Mouse (Mus musculus) liver, embryonic 11.5 days (tissue): ENCODE results near the gene Ccl22. TPM values are rescaled to one million over a fixed set of nuclear protein-coding genes. Genes with fewer than 3 reads are reported as not detected.

ENCODE experiments used
- ATAC-seq: fragments of 200-750 bp; cut with Nextera tagmentation; replicated peaks from 2 replicates; pipeline ENCODE4 v1.8.0; 2017; ENCODE audit warnings: moderate number of reproducible peaks, mild to moderate bottlenecking, moderate TSS enrichment, moderate library complexity; ENCODE audit not compliant: low FRiP score
- DNase-seq: peaks from one replicate; pipeline ENCODE4 v3.0.0-alpha.2; 2017; ENCODE audit warnings: low spot score
- H3K27ac ChIP-seq: fragments of 300-500 bp; sonication (generic); 2 replicates; pipeline ENCODE4 v1.5.1; 2014; ENCODE audit warnings: mild to moderate bottlenecking, low read depth, low read length, control low read depth
- H3K27me3 ChIP-seq: fragments of 300-500 bp; sonication (generic); replicated peaks from 2 replicates; pipeline ENCODE4 v1.6.1; 2014; ENCODE audit warnings: low read length, mixed read lengths; ENCODE audit not compliant: control insufficient read depth, insufficient read depth
- H3K36me3 ChIP-seq: fragments of 300-500 bp; sonication (generic); 2 replicates; pipeline ENCODE4 v1.6.1; 2014; ENCODE audit warnings: mild to moderate bottlenecking, low read length, moderate library complexity, mixed read lengths; ENCODE audit not compliant: control insufficient read depth, insufficient read depth
- H3K4me1 ChIP-seq: fragments of 300-500 bp; sonication (generic); replicated peaks from 2 replicates; pipeline ENCODE4 v1.6.1; 2014; ENCODE audit warnings: low read length, mixed read lengths; ENCODE audit not compliant: control insufficient read depth, insufficient read depth
- H3K4me2 ChIP-seq: fragments of 300-500 bp; sonication (generic); 2 replicates; pipeline ENCODE4 v1.6.1; 2014; ENCODE audit warnings: mild to moderate bottlenecking, control low read depth, moderate library complexity
- H3K4me3 ChIP-seq: fragments of 300-500 bp; sonication (generic); 2 replicates; pipeline ENCODE4 v1.5.1; 2014; ENCODE audit warnings: low read depth, low read length, control low read depth
- H3K9ac ChIP-seq: fragments of 300-500 bp; sonication (generic); 2 replicates; pipeline ENCODE4 v1.6.1; 2014; ENCODE audit warnings: low read depth, low read length, control low read depth
- H3K9me3 ChIP-seq: fragments of 300-500 bp; sonication (generic); 2 replicates; pipeline ENCODE4 v1.6.1; 2016; ENCODE audit warnings: low read length, inconsistent platforms, mixed read lengths; ENCODE audit not compliant: control insufficient read depth
- WGBS: fragments of 180-500 bp; shearing (Covaris S2); extraction: QIAGEN DNeasy Blood & Tissue Kit; methylation state at CpG from one replicate; pipeline ENCODE4 v1.1.7; 2014; 5-methylcytosine and 5-hydroxymethylcytosine counted together
- polyA plus RNA-seq: library from polyadenylated mRNA; unstranded; fragments of >200 nt; fragmentation: Nextera tagmentation; extraction: Ambion mirVana; gene quantifications from 2 replicates; pipeline ENCODE4 v1.2.1, GENCODE M21; 2014

Gene Ccl22
- polyA plus RNA-seq, 1 experiment from 2014 or later: not detected

- peak overlapping the region; percentile 58 for H3K9ac ChIP-seq
- H3K27me3 ChIP-seq: no peaks in the 10 kb centered on the region
- ATAC-seq (peak; percentile 86), DNase-seq (peak; percentile 99)
- H3K27ac ChIP-seq: no peak overlapping the region
- peak overlapping the region; percentile 66 for H3K4me3 ChIP-seq
- H3K4me2 ChIP-seq: peak overlapping the region; percentile 82
- H3K36me3 ChIP-seq: no peaks in the 10 kb centered on the region
- WGBS: under 1% methylated on average over 35 of the region's 35 CpGs
- H3K4me1 ChIP-seq: peaks cover 3% of the 10 kb centered on the region; the same call in 1 of the 2 replicates
- no peaks in the 10 kb centered on the region for H3K9me3 ChIP-seq
Measured at GRCm38 (mm10) chr8:94703972-94704668, 41.3 kb upstream of the Ccl22 start.

- peak overlapping the region; percentile 58 for H3K9ac ChIP-seq
- H3K4me1 ChIP-seq: peaks cover 3% of the 10 kb centered on the region; the same call in 1 of the 2 replicates
- no peak overlapping the region for H3K27ac ChIP-seq
- ATAC-seq (no peak), DNase-seq (no peak)
- 15% methylated on average over 9 of the region's 9 CpGs for WGBS
- H3K4me2 ChIP-seq: peak overlapping the region; percentile 82
- peak overlapping the region; percentile 53 for H3K4me3 ChIP-seq
- H3K27me3 ChIP-seq: no peaks in the 10 kb centered on the region
- H3K36me3 ChIP-seq: no peaks in the 10 kb centered on the region
- H3K9me3 ChIP-seq: no peaks in the 10 kb centered on the region
Measured at GRCm38 (mm10) chr8:94704669-94704984, 40.8 kb upstream of the Ccl22 start.

GRCm38 (mm10) chr8:94705581-94706245 lies 39.7 kb upstream of the Ccl22 start:
- Histone ChIP-seq H3K9ac (no peak overlapping the region), H3K9me3 (no peaks in the 10 kb centered on the region), H3K4me1 (peaks cover 3% of the 10 kb centered on the region; the same call in 1 of the 2 replicates), H3K36me3 (no peaks in the 10 kb centered on the region), H3K27ac (no peak overlapping the region), H3K4me2 (no peak overlapping the region), H3K27me3 (no peaks in the 10 kb centered on the region), H3K4me3 (no peak overlapping the region)
- no peak for DNase-seq
- no peak for ATAC-seq
- 76% methylated on average over 10 of the region's 10 CpGs for WGBS

- Histone ChIP-seq H3K27me3 (no peaks in the 10 kb centered on the region), H3K9ac (no peak overlapping the region), H3K9me3 (no peaks in the 10 kb centered on the region), H3K27ac (no peak overlapping the region), H3K4me1 (peaks cover 3% of the 10 kb centered on the region; the same call in 1 of the 2 replicates), H3K36me3 (no peaks in the 10 kb centered on the region), H3K4me2 (no peak overlapping the region), H3K4me3 (no peak overlapping the region)
- ATAC-seq: no peak
- WGBS: 69% methylated on average over 9 of the region's 9 CpGs
- DNase-seq: no peak
Measured at GRCm38 (mm10) chr8:94706732-94707395, 38.5 kb upstream of the Ccl22 start.

- Histone ChIP-seq H3K4me1 (no peaks in the 10 kb centered on the region), H3K27me3 (no peaks in the 10 kb centered on the region), H3K27ac (no peak overlapping the region), H3K9ac (no peak overlapping the region), H3K9me3 (no peaks in the 10 kb centered on the region), H3K36me3 (no peaks in the 10 kb centered on the region), H3K4me2 (no peak overlapping the region), H3K4me3 (no peak overlapping the region)
- WGBS: 66% methylated on average over 8 of the region's 8 CpGs
- DNase-seq: no peak
- ATAC-seq: no peak
Measured at GRCm38 (mm10) chr8:94710336-94710735, 35.1 kb upstream of the Ccl22 start.

GRCm38 (mm10) chr8:94711160-94711718 lies 34.2 kb upstream of the Ccl22 start:
- peak overlapping the region; percentile 31 for H3K4me2 ChIP-seq
- no peaks in the 10 kb centered on the region for H3K4me1 ChIP-seq
- no peaks in the 10 kb centered on the region for H3K36me3 ChIP-seq
- H3K9ac ChIP-seq: no peak overlapping the region
- H3K27me3 ChIP-seq: no peaks in the 10 kb centered on the region
- no peak overlapping the region for H3K4me3 ChIP-seq
- ATAC-seq (no peak), DNase-seq (no peak)
- no peak overlapping the region for H3K27ac ChIP-seq
- WGBS: 42% methylated on average over 5 of the region's 5 CpGs
- H3K9me3 ChIP-seq: no peaks in the 10 kb centered on the region

- Histone ChIP-seq H3K4me2 (no peak overlapping the region), H3K27me3 (no peaks in the 10 kb centered on the region), H3K9me3 (no peaks in the 10 kb centered on the region), H3K9ac (no peak overlapping the region), H3K4me1 (no peaks in the 10 kb centered on the region), H3K36me3 (no peaks in the 10 kb centered on the region), H3K27ac (no peak overlapping the region), H3K4me3 (no peak overlapping the region)
- DNase-seq (no peak), ATAC-seq (no peak)
- 51% methylated on average over 5 of the region's 5 CpGs for WGBS
Measured at GRCm38 (mm10) chr8:94714556-94714955, 30.8 kb upstream of the Ccl22 start.

- H3K27me3 ChIP-seq: no peaks in the 10 kb centered on the region
- H3K36me3 ChIP-seq: no peaks in the 10 kb centered on the region
- DNase-seq (peak; percentile 15), ATAC-seq (no peak)
- no peak overlapping the region for H3K4me2 ChIP-seq
- no peaks in the 10 kb centered on the region for H3K4me1 ChIP-seq
- H3K9ac ChIP-seq: no peak overlapping the region
- no peak overlapping the region for H3K27ac ChIP-seq
- H3K4me3 ChIP-seq: no peak overlapping the region
- WGBS: 81% methylated on average over 3 of the region's 3 CpGs
- no peaks in the 10 kb centered on the region for H3K9me3 ChIP-seq
Measured at GRCm38 (mm10) chr8:94715871-94716270, 29.5 kb upstream of the Ccl22 start.
